Mouse (Mus musculus): ENCODE data around the gene Bbc3.

- TF ChIP-seq MAFK (IDR thresholded peaks at IDR 0.05; ENCODE audit: insufficient read depth, low read depth, low read length), result no peak
- TF ChIP-seq HCFC1 (IDR thresholded peaks at IDR 0.05; ENCODE audit: borderline replicate concordance, insufficient read depth, low read length), result no peak
- no peak for TF ChIP-seq CHD2 (IDR thresholded peaks at IDR 0.05; ENCODE audit: low read depth, low read length)
- no peak for TF ChIP-seq ZNF384 (IDR thresholded peaks at IDR 0.05; ENCODE audit: low read depth, low read length)
These were observed 25.9 kb upstream of the Bbc3 start for GRCm38 (mm10) chr7:16282334-16282733.

All from ES-E14 (cell line).